Mouse (Mus musculus) ES-Bruce4 (cell line): ENCODE measurements around the gene Uxs1.

Experiments
- CTCF ChIP-seq: IDR thresholded peaks from one replicate; pipeline ENCODE4 v1.8.1; 2011; ENCODE audit warnings: low read depth, low read length
- EP300 ChIP-seq: IDR thresholded peaks from 2 replicates; pipeline ENCODE4 v1.6.1; 2011; ENCODE audit warnings: low read depth, low read length; ENCODE audit not compliant: insufficient read depth
- POLR2A ChIP-seq: IDR thresholded peaks from one replicate; pipeline ENCODE4 v1.8.1; 2011; ENCODE audit warnings: low read length; ENCODE audit not compliant: insufficient read depth

- no peak for TF ChIP-seq POLR2A
- no peak for TF ChIP-seq CTCF
- TF ChIP-seq EP300, result no peak
These were observed 44.9 kb downstream of the Uxs1 start for GRCm38 (mm10) chr1:43782680-43783079.
